Mouse (Mus musculus) frontal cortex, postnatal 10 days (tissue): ENCODE measurements at regions not wholly inside any gene's neighbourhood (a gene's known extent, or its start where the extent isn't known, plus 50 kb on each side); places are given as distances from the start of the nearest gene placed in this dataset.

ENCODE experiments used
- DNase-seq, 2 experiments: peaks; one replicate each; pipeline ENCODE4 v3.0.0; 2022; ENCODE audit warnings: low spot score in 2 of 2, mixed read lengths in 1 of 2

DNA sequence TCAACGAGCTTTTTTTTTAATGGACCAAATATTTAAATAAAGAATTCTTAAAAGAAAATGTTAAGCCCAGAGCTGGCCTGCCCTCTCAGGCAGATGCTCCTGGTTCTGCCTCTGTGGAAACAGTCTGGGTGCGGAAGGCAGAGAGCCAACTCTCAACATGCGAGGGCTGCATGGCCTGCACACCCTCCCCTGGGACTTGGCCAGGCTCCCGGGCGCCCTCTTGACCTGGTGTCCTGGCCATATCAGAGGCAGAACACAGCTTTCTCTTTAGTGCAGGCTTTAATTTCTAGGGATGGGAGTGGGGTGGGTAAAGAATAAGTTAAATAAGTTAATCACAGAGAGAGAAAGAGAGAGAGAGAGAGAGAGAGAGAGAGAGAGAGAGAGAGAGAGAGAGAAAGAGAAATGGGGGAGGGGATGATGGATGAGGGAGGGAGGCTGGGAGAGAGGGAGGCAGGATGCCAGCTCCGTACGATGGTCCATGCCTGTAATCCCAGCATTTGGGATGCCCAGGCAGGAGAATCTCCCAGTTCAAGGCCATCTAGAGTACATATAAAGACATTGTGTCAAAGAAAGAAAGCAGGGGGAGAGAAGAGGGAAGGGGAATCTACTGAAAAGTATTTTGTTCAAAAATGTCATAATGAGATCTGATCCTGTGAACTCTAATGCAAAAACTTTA is 123.2 kb upstream of the Plekha5 start:
- DNase-seq: no peak

DNA sequence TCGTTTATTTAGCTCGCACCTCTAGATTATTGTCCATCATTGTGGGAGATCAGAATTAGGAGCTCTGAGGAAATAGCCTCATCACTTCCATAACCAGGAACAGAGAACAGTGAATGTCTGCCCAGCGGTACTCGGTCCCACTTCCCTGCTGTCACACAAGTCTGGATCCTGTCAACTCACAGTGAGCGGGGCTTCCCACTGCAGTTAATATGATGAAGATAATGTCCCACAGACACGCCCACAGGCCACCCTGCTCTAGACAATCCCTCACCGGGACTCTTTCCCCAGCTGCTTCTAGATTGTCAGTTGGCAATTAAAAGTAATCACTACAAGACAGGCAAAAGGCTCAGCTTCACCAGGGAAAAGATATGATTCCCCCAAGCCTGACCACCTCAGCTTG is 124.2 kb upstream of the Plekha5 start:
- DNase-seq: no peak

GRCm38 (mm10) chr6:140297969-140298554 is 125.8 kb upstream of the Plekha5 start:
- no peak for DNase-seq

- no peak for DNase-seq
These were observed 126.3 kb upstream of the Plekha5 start for GRCm38 (mm10) chr6:140297561-140297960.

DNA sequence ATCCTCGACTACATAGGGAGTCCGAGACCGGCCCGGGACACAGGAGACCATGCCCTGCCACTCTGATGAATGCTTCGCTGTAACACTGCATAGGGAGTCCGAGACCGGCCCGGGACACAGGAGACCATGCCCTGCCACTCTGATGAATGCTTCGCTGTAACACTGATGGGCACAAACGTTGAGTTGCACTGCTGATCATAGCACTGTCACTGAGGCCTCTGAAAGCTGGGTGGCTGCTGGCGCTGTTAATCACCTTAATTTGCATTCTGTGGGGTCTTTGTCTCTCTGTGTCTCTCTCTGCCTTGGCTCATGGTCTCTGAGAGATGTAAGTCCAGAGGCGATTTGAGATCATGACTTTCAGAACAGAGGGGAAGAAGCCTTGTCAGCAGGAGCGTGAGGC is 133.7 kb upstream of the Plekha5 start:
- no peak for DNase-seq

DNA sequence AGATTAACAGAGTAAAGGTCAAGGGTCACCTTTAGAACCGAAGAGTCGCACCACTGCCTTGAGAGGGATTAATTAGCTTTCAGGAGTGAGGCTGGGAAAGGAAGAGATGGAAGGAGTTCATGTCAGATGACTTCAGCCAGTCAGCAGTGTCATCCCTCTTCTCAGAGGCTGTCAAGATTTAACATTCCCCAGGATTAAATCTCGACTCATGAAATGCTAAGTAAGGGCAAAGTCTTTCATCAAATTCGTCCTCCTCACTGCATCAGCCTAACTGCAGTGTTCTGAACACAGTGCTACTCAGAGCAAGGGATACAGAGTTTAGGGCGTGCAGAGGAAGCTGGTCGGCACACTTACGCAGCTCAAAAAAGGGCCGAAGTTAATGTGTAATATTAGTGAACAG is 135.1 kb upstream of the Plekha5 start:
- DNase-seq: no peak

GRCm38 (mm10) chr6:140282285-140282577 is 141.6 kb upstream of the Plekha5 start:
- DNase-seq: no peak

DNA sequence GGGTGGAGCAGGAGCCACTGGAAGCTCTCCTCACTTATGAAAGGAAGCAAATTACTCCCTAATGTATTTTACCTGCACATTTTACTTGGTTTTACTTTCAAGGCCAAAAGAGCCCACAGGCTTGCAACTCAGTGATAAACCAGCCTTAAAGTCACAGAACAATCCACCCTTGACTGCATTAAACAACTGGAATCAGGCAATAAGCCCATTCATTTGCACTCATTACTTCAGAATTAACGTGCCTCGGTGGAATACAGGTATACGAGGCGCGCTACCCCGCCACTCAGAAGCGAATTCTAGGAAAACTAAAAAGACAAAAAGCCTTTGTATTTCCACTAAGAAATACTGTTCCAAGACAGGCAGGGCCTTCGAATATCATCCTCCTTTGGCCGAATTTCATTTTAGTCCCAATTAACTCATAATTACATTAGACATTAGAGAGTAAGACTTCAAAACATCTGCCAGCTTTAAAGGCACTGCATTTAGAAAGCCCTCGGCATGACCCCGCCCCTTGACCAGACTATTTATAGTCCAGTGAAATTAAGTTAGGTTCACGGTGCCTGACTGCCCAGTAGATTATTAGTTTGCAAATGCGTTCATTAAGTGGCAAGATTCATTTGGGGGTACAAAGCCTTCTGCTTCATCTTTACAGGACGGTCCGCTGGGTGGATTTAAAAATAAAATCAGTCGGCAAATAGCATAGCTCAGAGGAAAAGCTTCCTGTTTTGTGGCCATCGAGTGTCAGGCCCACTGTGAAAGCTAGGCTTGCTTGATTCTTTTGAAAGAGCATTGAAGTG is 142.2 kb upstream of the Plekha5 start:
- no peak for DNase-seq

GRCm38 (mm10) chr6:140280817-140281475 is 142.9 kb upstream of the Plekha5 start:
- no peak for DNase-seq

DNA sequence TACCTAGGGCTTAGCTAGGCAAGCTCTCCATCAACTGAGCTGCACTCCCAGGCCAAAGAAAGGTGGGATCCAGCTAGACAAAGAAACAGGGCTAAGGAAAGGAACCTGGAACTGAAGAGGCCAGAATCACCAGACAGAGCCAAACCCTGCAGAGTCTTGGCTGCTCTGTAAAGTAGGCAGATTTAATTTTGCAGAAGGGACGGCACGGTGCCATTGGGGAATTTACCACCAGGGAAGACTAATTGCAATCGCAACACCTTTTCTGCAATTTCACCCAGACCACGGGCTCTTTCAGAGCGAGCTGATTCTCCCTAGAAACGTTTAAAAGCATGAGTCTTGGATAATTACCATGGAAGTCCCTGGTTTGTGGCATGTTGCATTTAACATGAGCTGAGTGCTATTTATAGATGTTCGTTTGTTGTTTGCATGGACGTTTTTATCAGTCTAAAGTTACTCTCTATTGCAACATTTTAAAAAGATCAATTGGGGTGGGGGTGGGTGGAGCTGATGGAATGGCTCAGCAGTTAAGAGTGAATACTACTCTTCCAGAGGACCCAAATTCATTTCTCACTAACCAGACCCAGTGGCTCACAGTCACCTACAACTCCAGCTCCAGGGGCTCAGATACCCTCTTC is 144.0 kb upstream of the Plekha5 start:
- DNase-seq: no peak

DNA sequence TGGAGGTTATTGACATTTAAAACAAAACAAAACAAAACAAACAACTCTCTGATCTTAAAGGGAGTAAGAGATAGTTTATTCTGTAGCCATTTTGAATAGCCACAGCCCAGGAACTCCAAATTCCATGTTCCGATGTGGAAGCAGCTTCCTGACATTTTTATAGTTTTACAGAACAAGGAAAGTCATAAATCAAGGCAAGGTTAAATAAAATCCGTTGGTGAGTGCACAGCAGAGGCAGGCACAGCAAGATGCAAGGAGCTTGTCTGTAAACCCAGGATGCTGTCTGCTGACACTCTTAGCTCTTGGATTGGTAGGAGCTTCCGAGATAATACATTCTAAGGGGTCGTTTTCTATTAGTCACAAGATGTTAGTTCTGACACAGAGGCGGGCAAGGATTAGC is 145.1 kb upstream of the Plekha5 start:
- no peak for DNase-seq

DNA sequence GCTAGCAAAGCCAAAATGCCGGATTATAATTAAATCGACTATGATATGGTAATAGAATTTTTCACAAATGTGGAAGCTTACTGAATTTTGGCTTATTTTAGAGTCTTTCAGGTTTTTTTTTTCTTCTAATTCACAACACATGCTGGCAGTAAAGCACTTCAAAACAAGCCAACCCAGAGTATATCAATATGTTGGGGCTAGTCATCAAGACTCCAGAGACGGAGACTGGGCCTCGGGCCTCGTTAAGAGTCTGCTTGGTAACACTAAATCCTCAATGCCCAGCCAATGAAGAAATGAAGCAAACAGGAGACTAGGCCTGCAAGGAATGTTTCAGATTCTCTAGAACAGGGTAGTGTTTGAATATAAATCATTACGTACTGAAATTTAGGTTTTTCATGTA is 153.3 kb upstream of the Plekha5 start:
- no peak for DNase-seq

- DNase-seq: no peak
These were observed 155.4 kb upstream of the Plekha5 start for GRCm38 (mm10) chr6:140268315-140269070.

DNA sequence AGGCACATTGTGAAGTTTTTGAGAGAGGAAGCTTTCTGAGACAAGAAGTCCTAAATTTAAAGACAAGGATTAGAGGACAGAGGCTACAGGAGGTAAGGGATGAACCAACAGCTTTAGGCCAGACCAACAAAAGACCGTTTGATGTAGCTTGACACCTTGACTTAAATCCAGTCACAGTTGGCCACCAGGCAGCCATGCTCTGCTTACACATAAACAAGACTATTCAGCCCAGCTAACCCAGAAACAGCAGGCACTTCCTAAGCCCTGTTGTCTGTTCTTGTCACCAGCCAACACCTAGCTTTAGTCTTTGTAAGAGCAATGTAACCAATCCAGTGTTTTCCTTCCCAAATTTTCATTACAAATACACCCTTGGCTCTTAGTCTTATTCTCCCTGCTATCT is 159.9 kb upstream of the Plekha5 start:
- DNase-seq: no peak

DNA sequence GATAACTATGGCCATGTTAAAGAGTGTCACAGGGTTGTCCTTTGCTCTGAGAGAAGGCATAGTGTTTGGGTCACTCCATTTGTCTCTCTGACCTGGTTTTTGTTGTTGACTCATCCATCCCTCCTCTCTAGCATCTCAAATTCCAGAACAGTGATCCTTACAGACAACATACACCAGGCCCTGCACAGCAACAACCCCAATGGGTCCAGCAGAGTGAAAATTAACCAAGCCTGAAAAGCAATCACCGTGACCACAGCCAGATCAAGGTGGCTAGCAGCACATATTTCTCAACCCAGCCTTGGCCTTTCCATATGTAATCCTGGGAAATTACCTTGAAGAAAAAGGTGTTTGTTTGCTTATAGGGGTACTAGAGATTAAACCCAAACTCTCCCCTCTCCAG is 162.0 kb upstream of the Plekha5 start:
- no peak for DNase-seq

DNA sequence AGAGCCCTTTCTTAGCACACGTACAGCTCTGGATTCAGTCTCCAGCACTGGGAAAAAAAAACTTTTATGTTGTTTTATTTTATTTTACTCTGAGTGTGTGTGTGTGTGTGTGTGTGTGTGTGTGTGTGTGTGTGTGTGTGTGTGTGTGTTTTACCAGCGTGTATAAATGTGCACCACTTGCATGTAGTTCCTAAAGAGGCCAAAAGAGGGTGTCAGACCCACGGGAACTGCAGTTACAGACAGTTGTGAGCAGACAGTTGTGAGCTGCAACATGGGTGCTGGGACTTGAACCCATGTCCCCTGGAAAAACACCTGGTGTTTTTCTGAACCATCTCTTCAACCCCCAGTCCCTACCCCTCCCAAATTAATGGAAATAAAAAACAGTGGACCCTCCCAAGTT is 165.1 kb upstream of the Plekha5 start:
- no peak for DNase-seq

- no peak for DNase-seq
These were observed 165.8 kb upstream of the Plekha5 start for GRCm38 (mm10) chr6:140258101-140258500.

DNA sequence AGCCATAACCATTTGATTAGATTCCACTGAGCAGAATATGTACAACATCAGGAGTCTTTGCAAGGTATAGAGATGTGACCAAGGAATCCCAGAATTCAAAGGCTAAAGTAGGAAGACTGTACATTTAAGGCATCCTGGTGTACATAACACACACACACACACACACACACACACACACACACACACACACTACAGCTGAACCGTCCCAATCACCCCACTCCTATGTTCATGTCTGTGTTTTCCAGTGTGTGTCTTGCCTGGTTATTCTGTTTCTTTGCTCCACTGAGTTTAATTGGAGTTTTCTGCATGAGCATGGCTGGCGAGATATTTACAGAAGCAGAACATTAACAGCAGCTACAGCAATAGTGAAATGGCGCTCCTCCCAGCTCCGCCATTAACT is 172.3 kb upstream of the Plekha5 start:
- no peak for DNase-seq

DNA sequence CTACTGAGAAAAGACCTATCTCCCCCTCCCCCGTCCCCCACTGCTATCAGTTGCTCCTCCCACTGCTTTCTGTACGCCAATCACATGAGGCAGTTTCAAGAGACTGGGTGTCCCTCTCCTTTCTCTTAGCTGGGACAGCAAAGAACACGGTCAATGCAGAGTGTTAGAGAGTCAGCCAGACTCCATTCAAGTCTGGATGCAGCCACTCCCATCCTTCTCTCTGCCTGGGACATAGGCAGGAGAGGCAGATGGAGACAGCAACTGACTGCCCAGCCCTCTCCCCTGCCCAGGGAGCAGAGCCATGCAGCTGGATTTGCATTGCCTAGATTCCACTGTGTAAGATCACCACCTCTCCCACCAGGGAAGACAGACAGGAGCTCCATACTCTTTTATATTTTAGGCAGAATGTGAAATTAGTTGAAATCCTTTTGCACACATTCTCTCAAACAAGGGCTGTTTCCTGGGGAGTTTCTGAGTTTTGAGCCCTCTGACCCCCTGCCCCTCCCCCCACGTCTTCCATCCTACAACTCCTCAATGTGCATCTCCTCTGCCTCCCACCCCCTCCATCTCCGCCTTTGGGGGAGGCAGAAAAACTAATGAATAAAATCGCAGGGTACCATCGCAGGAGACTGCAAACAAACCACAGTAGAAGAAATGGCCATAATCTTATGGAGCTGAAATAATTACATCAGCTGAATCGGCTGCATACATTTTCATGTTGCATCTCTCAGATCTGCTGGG is 180.3 kb upstream of the Plekha5 start:
- DNase-seq: no peak

DNA sequence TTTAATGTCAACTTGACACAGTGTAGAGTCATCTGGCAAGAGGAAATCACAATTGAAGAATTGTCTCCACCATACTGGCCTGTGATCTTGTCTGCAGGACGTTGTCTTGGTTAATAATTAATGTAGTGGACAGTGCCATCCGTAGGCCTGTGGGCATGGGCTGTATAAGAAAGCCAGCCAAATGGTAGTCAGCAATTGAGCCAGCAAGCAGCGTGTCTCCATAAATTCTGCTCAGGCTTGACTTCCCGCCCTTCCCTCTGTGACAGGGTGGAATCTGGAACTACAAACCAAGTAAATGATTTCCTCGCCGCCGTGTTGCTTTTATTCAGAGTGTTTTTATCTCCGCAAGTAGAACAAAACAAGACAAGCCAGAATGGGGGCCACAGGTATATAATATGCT is 184.5 kb upstream of the Plekha5 start:
- DNase-seq: no peak

GRCm38 (mm10) chr6:140231537-140231936 is 190.3 kb upstream of the Plcz1 start:
- DNase-seq: no peak
